Mouse (Mus musculus): ENCODE results near the gene Slc25a19. TPM values are rescaled to one million over a fixed set of nuclear protein-coding genes. Genes with fewer than 3 reads are reported as not detected.

Gene Slc25a19
- polyA plus RNA-seq, 1 experiment = 88.3 TPM

GRCm38 (mm10) chr11:115623487-115624070 is 4.5 kb downstream of the Slc25a19 start:
- H3K4me3 ChIP-seq (ENCODE audit: insufficient read depth, low read length) = no peak overlapping the region
- TF ChIP-seq CTCF (IDR thresholded peaks at IDR 0.05; ENCODE audit: extremely low read depth, insufficient read depth, low read length) = 0 out of 2 replicates have a peak, but pooled peaks have one; percentile 17
- TF ChIP-seq POLR2A (IDR thresholded peaks at IDR 0.05; ENCODE audit: extremely low read depth, insufficient read depth, low read length) = no peak
- H3K27ac ChIP-seq (ENCODE audit: insufficient read depth, low read length) = no peak overlapping the region
- peaks cover 1% of the 10 kb centered on the region; the same call in 1 of the 2 replicates for H3K4me1 ChIP-seq (ENCODE audit: control insufficient read depth, insufficient read depth, low read length)

DNA sequence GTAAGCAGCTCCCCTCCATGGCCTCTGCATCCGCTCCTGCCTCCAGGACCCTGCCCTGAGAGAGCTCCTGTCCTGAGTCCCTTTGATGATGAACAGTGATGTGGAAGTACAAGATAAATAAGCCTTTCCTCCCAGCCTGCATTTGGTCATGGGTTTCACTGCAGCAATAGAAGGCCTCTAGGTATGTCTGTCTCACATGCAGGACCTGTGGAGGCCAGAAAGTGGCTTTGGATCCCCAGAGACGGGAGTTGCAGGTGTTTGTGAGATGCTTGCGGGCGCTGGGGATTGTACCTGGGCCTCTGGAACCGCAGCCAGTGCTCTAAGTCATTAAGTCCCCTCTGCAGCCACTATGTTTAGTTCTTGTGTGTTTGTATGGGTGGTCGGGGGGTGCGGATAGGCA is 8.1 kb downstream of the Slc25a19 start:
- H3K27ac ChIP-seq (ENCODE audit: insufficient read depth, low read length) = no peak overlapping the region
- H3K4me3 ChIP-seq (ENCODE audit: insufficient read depth, low read length) = no peak overlapping the region
- no peak for TF ChIP-seq POLR2A (IDR thresholded peaks at IDR 0.05; ENCODE audit: extremely low read depth, insufficient read depth, low read length)
- TF ChIP-seq CTCF (IDR thresholded peaks at IDR 0.05; ENCODE audit: extremely low read depth, insufficient read depth, low read length) = no peak
- no peaks in the 10 kb centered on the region for H3K4me1 ChIP-seq (ENCODE audit: control insufficient read depth, insufficient read depth, low read length)

DNA sequence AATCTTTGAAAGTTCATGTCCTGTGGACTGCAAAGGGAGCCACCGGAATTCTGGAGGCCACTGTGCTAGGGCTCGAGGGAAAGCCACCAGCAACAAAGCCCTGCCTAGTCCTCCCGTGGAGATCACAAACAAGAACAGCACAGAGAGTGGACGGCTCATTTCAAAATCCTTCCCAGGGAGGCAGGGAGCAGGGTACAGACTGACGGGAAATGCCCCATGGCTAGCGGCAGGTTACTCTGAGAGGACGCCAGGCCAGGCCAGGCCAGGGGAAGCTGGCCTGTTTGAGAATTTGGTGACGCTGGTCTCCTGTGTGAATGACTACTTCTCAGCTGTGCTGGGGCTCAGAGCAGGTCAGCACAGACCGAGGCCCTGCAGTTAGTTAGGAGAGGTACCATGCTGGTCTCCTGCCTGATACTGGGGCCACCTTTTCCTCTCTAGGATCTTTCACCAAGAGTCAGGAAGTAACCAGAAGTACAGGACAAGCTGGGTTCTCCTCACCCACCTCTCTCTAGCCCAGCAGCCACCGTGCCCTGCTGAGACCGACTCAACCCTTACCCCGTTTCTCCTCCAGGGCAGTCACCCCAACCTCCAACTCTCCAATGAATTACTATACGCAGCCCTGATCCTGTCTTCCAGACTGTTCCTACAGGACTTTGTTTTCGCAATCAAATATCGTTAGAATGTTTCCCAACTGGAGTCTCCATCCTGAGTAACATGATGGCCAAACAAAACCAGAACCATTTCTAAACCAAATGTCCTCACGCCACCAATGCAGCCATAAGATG is 9.2 kb downstream of the Slc25a19 start:
- H3K4me1 ChIP-seq (ENCODE audit: control insufficient read depth, insufficient read depth, low read length) = no peaks in the 10 kb centered on the region
- no peak for TF ChIP-seq CTCF (IDR thresholded peaks at IDR 0.05; ENCODE audit: extremely low read depth, insufficient read depth, low read length)
- TF ChIP-seq POLR2A (IDR thresholded peaks at IDR 0.05; ENCODE audit: extremely low read depth, insufficient read depth, low read length) = no peak
- H3K4me3 ChIP-seq (ENCODE audit: insufficient read depth, low read length) = no peak overlapping the region
- H3K27ac ChIP-seq (ENCODE audit: insufficient read depth, low read length) = no peak overlapping the region

DNA sequence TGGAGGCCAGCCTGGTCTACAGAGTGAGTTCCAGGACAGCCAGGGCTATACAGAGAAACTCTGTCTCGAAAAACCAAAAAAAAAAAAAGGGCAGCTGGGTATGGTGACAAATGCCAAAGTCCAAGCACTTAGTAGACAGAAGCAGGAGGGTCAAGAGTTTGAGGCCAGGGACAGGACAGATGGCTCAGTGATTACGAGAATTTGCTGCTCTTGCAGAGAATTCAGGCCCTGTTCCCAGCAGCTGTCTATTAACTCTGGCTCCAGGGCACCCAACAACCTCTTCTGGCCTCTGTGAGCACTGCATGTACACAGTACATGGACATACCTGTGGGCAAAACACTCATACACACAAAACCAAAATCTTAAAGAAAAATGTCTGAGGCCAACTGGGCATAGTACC is 10.1 kb downstream of the Slc25a19 start:
- H3K4me1 ChIP-seq (ENCODE audit: control insufficient read depth, insufficient read depth, low read length) = no peaks in the 10 kb centered on the region; the same call in 1 of the 2 replicates

GRCm38 (mm10) chr11:115616893-115617292 is 11.2 kb downstream of the Slc25a19 start:
- TF ChIP-seq POLR2A (IDR thresholded peaks at IDR 0.05; ENCODE audit: extremely low read depth, insufficient read depth, low read length) (no peak), CTCF (IDR thresholded peaks at IDR 0.05; ENCODE audit: extremely low read depth, insufficient read depth, low read length) (no peak)
- H3K27ac ChIP-seq (ENCODE audit: insufficient read depth, low read length) = no peak overlapping the region

More for the DNA sequence above, 10.1 kb downstream of the Slc25a19 start:
- TF ChIP-seq CTCF (IDR thresholded peaks at IDR 0.05; ENCODE audit: extremely low read depth, insufficient read depth, low read length) (no peak), POLR2A (IDR thresholded peaks at IDR 0.05; ENCODE audit: extremely low read depth, insufficient read depth, low read length) (no peak)
- no peak overlapping the region for H3K27ac ChIP-seq (ENCODE audit: insufficient read depth, low read length)
- no peak overlapping the region for H3K4me3 ChIP-seq (ENCODE audit: insufficient read depth, low read length)

GRCm38 (mm10) chr11:115616371-115616770 is 11.7 kb downstream of the Slc25a19 start:
- TF ChIP-seq CTCF (IDR thresholded peaks at IDR 0.05; ENCODE audit: extremely low read depth, insufficient read depth, low read length) (no peak), POLR2A (IDR thresholded peaks at IDR 0.05; ENCODE audit: extremely low read depth, insufficient read depth, low read length) (no peak)
- Histone ChIP-seq H3K4me3 (ENCODE audit: insufficient read depth, low read length) (no peak overlapping the region), H3K4me1 (ENCODE audit: control insufficient read depth, insufficient read depth, low read length) (no peaks in the 10 kb centered on the region; the same call in 1 of the 2 replicates), H3K27ac (ENCODE audit: insufficient read depth, low read length) (no peak overlapping the region)

More at GRCm38 (mm10) chr11:115616893-115617292, 11.2 kb downstream of the Slc25a19 start:
- H3K4me3 ChIP-seq (ENCODE audit: insufficient read depth, low read length) = no peak overlapping the region
- H3K4me1 ChIP-seq (ENCODE audit: control insufficient read depth, insufficient read depth, low read length) = no peaks in the 10 kb centered on the region; the same call in 1 of the 2 replicates

DNA sequence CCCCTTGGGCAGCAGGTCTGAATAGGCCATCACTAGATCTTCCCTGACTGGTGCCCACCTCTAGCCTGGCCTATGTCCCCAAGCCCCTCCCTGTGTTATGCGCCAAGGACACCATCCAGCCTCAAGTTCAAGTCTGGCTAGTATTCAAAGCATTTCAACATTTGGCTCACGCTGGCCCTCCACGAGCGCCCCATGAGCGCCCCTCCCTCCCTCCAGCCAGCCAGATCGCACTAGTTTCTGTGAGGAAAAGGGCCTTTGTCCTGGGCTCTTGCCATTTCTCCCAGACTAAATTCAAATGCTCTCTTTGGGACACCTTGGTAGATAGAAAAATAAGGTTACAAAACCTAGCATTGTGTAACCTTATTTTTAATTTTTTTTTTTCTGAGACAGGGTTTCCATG is 12.2 kb downstream of the Slc25a19 start:
- no peak overlapping the region for H3K27ac ChIP-seq (ENCODE audit: insufficient read depth, low read length)
- H3K4me1 ChIP-seq (ENCODE audit: control insufficient read depth, insufficient read depth, low read length) = no peaks in the 10 kb centered on the region; the same call in 1 of the 2 replicates
- no peak overlapping the region for H3K4me3 ChIP-seq (ENCODE audit: insufficient read depth, low read length)
- no peak for TF ChIP-seq POLR2A (IDR thresholded peaks at IDR 0.05; ENCODE audit: extremely low read depth, insufficient read depth, low read length)
- no peak for TF ChIP-seq CTCF (IDR thresholded peaks at IDR 0.05; ENCODE audit: extremely low read depth, insufficient read depth, low read length)

DNA sequence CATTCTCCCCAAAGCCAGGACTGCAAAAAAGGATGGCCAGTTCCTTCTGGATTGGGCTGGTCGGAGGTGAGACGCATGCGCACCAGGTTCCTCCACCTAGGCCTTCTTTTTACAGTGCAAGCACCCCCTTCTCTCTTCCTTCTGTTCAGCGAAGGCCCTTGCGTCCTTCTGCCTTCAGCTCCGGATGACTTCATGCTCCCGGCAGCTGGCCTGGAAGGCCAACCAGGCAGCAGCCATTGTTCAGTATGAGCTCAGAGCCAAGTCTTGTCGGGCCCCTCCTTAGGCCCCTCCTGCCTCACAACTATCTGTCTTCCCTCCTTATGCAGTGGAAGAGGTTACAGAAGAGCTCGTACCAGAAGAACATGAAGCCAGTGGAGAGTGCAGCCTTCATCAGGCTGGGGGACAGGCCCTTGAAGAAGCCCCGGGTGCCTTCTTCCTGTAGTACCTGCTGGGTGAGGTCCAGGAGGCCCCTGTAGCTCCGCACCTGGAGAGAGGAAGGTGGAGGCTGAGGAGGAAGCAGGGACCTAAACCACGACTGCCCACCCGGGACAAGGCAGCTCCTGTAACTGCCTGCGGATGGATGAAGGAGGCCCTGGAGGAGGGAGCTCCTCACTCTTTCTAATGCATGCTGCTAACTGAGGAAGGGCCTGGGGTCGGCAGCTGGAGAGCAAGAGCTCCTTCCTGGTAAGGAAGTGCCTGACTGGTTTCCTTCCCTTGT is 12.8 kb downstream of the Slc25a19 start:
- Histone ChIP-seq H3K4me1 (ENCODE audit: control insufficient read depth, insufficient read depth, low read length) (no peaks in the 10 kb centered on the region; the same call in 1 of the 2 replicates), H3K27ac (ENCODE audit: insufficient read depth, low read length) (no peak overlapping the region), H3K4me3 (ENCODE audit: insufficient read depth, low read length) (no peak overlapping the region)
- TF ChIP-seq CTCF (IDR thresholded peaks at IDR 0.05; ENCODE audit: extremely low read depth, insufficient read depth, low read length) (no peak), POLR2A (IDR thresholded peaks at IDR 0.05; ENCODE audit: extremely low read depth, insufficient read depth, low read length) (no peak)

DNA sequence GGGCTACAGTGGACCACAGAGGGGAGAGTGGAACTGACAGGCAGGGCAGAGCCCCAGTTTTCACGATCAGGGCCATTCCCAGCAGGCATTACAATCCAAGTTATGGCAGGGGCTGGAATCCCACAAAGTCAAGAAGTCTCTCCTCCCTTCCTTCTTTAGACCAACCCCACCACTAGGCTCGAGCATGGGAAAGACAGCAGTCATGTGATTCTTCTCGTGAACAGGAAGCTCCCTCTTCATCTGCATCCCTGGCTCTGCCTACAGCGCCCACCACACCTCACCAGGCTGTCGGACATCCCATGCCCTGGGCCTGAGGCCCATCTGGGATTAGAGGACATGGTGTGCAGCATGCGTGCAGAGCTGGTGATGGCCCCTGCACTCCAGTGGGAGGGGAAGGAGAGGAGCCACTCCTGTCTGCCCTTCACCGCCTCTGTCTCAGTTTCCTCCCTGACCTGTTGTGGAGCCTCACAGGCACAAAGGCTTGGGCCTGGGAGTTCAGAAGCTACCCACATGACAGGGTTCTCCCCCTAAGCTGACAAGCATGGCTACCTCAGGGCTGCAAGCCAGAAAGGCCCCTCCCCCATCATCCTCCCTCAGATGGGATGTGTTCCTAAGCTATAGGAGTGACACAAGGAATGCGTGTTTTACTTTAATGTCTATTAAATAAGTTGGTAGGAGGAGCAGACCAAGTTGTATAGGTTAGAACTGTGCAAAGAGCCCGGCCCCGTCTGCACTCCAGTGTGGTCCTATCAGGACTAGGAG is 13.6 kb downstream of the Slc25a19 start:
- no peak overlapping the region for H3K27ac ChIP-seq (ENCODE audit: insufficient read depth, low read length)
- TF ChIP-seq CTCF (IDR thresholded peaks at IDR 0.05; ENCODE audit: extremely low read depth, insufficient read depth, low read length) (no peak), POLR2A (IDR thresholded peaks at IDR 0.05; ENCODE audit: extremely low read depth, insufficient read depth, low read length) (no peak)
- H3K4me1 ChIP-seq (ENCODE audit: control insufficient read depth, insufficient read depth, low read length) = no peaks in the 10 kb centered on the region; the same call in 1 of the 2 replicates
- no peak overlapping the region for H3K4me3 ChIP-seq (ENCODE audit: insufficient read depth, low read length)
